ENCODE assay signal across 8 mouse cellular contexts in genomic region chr11:20544376-20544775, GRCm38 (mm10). TPM values are rescaled to one million over a fixed set of nuclear protein-coding genes. Genes with fewer than 3 reads are reported as not detected.
DNase-seq lines count a peak whose midpoint lies in the region; ATAC-seq lines count a peak whose summit lies in the region.
"Had no signal": no experiment of that assay in that cellular context is flagged by ENCODE, and none has a peak within 500 bp of the region (broad histone marks: within the 10 kb centered on the region; RNA-seq: fewer than 3 reads in every experiment).

No protein-coding gene starts in this region.

- H3K4me2 ChIP-seq in lung, embryonic 15.5 days = peak overlapping the region; percentile 83
- peak overlapping the region; percentile 77 for H3K4me2 ChIP-seq in forebrain, embryonic 13.5 days
- H3K4me2 ChIP-seq in limb, embryonic 15.5 days = peak overlapping the region; percentile 64
- peak overlapping the region; percentile 87 for H3K4me2 ChIP-seq in stomach, embryonic 16.5 days (ENCODE audit: low read depth, low read length)

- DNase-seq in lung, postnatal 10 days = no peak
- no peak for DNase-seq in spleen, postnatal 10 days (ENCODE audit: low spot score in 2 of 2)
- no peak for DNase-seq in right cerebral cortex, postnatal 4 days

- H3K4me1 ChIP-seq in lung, embryonic 15.5 days = peaks cover 13% of the 10 kb centered on the region
- peaks cover 23% of the 10 kb centered on the region for H3K4me1 ChIP-seq in forebrain, embryonic 13.5 days
- peaks cover 19% of the 10 kb centered on the region for H3K4me1 ChIP-seq in limb, embryonic 15.5 days
- 0 out of 2 replicates have a peak, but pooled peaks cover 3% of the 10 kb centered on the region for H3K4me1 ChIP-seq in stomach, embryonic 16.5 days (ENCODE audit: control insufficient read depth, insufficient read depth, low read length)

- WGBS in lung, embryonic 15.5 days = 50% methylated on average over 8 of the region's 8 CpGs
- WGBS in forebrain, embryonic 13.5 days = 46% methylated on average over 8 of the region's 8 CpGs
- WGBS in limb, embryonic 15.5 days = 51% methylated on average over 8 of the region's 8 CpGs
- WGBS in stomach, embryonic 16.5 days = 64% methylated on average over 8 of the region's 8 CpGs

- no peak overlapping the region for H3K9ac ChIP-seq in lung, embryonic 15.5 days
- H3K9ac ChIP-seq in forebrain, embryonic 13.5 days = no peak overlapping the region
- H3K9ac ChIP-seq in limb, embryonic 15.5 days = no peak overlapping the region
- H3K9ac ChIP-seq in stomach, embryonic 16.5 days (ENCODE audit: low read length) = no peak overlapping the region

- H3K4me3 ChIP-seq in lung, embryonic 15.5 days = peak overlapping the region; percentile 91
- peak overlapping the region; percentile 80 for H3K4me3 ChIP-seq in forebrain, embryonic 13.5 days
- H3K4me3 ChIP-seq in limb, embryonic 15.5 days = peak overlapping the region; percentile 88
- H3K4me3 ChIP-seq in stomach, embryonic 16.5 days (replicated peaks; ENCODE audit: low read length) = peak overlapping the region; percentile 88; the same call in 1 of the 2 replicates

- no peak overlapping the region for H3K27ac ChIP-seq in lung, embryonic 15.5 days
- no peak overlapping the region for H3K27ac ChIP-seq in forebrain, embryonic 13.5 days
- no peak overlapping the region for H3K27ac ChIP-seq in limb, embryonic 15.5 days
- H3K27ac ChIP-seq in stomach, embryonic 16.5 days (ENCODE audit: low read length) = no peak overlapping the region

- no peaks in the 10 kb centered on the region for H3K27me3 ChIP-seq in lung, embryonic 15.5 days
- no peaks in the 10 kb centered on the region for H3K27me3 ChIP-seq in forebrain, embryonic 13.5 days
- H3K27me3 ChIP-seq in limb, embryonic 15.5 days = no peaks in the 10 kb centered on the region
- no peaks in the 10 kb centered on the region for H3K27me3 ChIP-seq in stomach, embryonic 16.5 days (ENCODE audit: control insufficient read depth, insufficient read depth, low read length)

- ATAC-seq in lung, embryonic 15.5 days (ENCODE audit: borderline replicate concordance, extremely low read depth, low FRiP score, low TSS enrichment) = no peak
- ATAC-seq in forebrain, embryonic 13.5 days = no peak
- ATAC-seq in limb, embryonic 15.5 days (ENCODE audit: insufficient number of reproducible peaks, low FRiP score, low TSS enrichment, low read depth) = no peak
- no peak for ATAC-seq in stomach, embryonic 16.5 days (ENCODE audit: insufficient read depth, low FRiP score)
- ATAC-seq: activated CD4-positive, CD25-positive, alpha-beta regulatory T cell, adult 4 months had no signal

- H3K36me3 ChIP-seq in lung, embryonic 15.5 days = no peaks in the 10 kb centered on the region
- H3K36me3 ChIP-seq in forebrain, embryonic 13.5 days (ENCODE audit: poor library complexity, severe bottlenecking) = no peaks in the 10 kb centered on the region
- no peaks in the 10 kb centered on the region for H3K36me3 ChIP-seq in limb, embryonic 15.5 days
- no peaks in the 10 kb centered on the region for H3K36me3 ChIP-seq in stomach, embryonic 16.5 days (ENCODE audit: control insufficient read depth, insufficient read depth, low read length)

- H3K9me3 ChIP-seq in lung, embryonic 15.5 days = no peaks in the 10 kb centered on the region
- no peaks in the 10 kb centered on the region for H3K9me3 ChIP-seq in forebrain, embryonic 13.5 days (replicated peaks)
- H3K9me3 ChIP-seq in limb, embryonic 15.5 days = no peaks in the 10 kb centered on the region
- no peaks in the 10 kb centered on the region for H3K9me3 ChIP-seq in stomach, embryonic 16.5 days (replicated peaks; ENCODE audit: control insufficient read depth, low read length)

RNA-seq across cellular contexts. Expression of gene Sertad2, which starts 1.3 kb away (rescaled TPM):
- polyA plus RNA-seq in lung, embryonic 15.5 days (2015; fragmentation: Nextera tagmentation; extraction: Ambion mirVana) = 36.7 and 41.4 TPM in 2 replicates
- polyA plus RNA-seq in forebrain, embryonic 13.5 days (2015; fragmentation: Nextera tagmentation; extraction: Ambion mirVana) = 35.2 and 41.8 TPM in 2 replicates
- polyA plus RNA-seq in limb, embryonic 15.5 days (2015; fragmentation: Nextera tagmentation; extraction: Ambion mirVana) = 46.5 and 54.3 TPM in 2 replicates
- polyA plus RNA-seq in stomach, embryonic 16.5 days (2015; fragmentation: Nextera tagmentation; extraction: Ambion mirVana) = 24.0 and 30.8 TPM in 2 replicates
